Mouse (Mus musculus) bone marrow macrophage, adult 2 months (primary cell): ENCODE measurements around the gene C130032M10Rik.

Experiments
- CTCF ChIP-seq: IDR thresholded peaks from 2 replicates; pipeline ENCODE4 v1.5.1; 2012; ENCODE audit warnings: low read depth, mild to moderate bottlenecking, low read length, moderate library complexity
- POLR2A ChIP-seq: IDR thresholded peaks from 2 replicates; pipeline ENCODE4 v1.6.1; 2012; ENCODE audit warnings: mild to moderate bottlenecking, low read depth, low read length, borderline replicate concordance

GRCm38 (mm10) chr9:114556276-114556855 lies 40.9 kb downstream of the C130032M10Rik start:
- TF ChIP-seq CTCF (no peak), POLR2A (no peak)
